Mouse (Mus musculus) stomach, postnatal 0 days (tissue): ENCODE data around the gene Tamm41.

Experiments used
- CTCF ChIP-seq: IDR thresholded peaks from 2 replicates; pipeline ENCODE4 v1.5.1; 2016; ENCODE audit warnings: antibody characterized with exemption, low read depth, mild to moderate bottlenecking, moderate library complexity
- EP300 ChIP-seq: optimal IDR thresholded peaks from 2 replicates; pipeline ENCODE3; 2016; ENCODE audit warnings: antibody characterized with exemption

DNA sequence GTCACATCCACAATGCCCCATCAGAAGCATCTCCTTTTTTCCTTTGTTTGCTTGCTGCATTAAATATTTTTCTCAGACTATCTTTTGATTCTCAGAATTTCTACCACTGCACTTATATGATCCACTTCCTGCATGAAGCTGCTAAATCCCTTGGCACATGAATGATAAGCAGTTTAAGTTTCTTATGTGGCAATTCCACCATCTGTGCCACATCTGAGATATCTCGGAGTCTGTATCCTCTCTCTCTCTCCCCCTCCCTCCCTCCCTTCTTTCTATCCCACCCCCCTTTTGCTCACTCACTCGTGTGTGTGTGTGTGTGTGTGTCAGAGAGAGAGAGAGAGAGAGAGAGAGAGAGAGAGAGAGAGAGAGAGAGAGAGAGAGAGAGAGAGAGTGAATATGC is 10.1 kb upstream of the Tamm41 start:
- TF ChIP-seq CTCF (no peak), EP300 (no peak)
